Mouse (Mus musculus) embryonic facial prominence, embryonic 13.5 days (tissue): ENCODE measurements around the gene Pycr1. TPM values are rescaled to one million over a fixed set of nuclear protein-coding genes. Genes with fewer than 3 reads are reported as not detected.
"Not testable (repeated sequence)": the region's sequence is repeated elsewhere in the genome, so short reads cannot be mapped to it uniquely, and the experiment has no call there.

Source experiments
- ATAC-seq: fragments of 200-750 bp; cut with Nextera tagmentation; 2 replicates; pipeline ENCODE4 v1.8.0; 2017; ENCODE audit warnings: low read depth; ENCODE audit not compliant: insufficient number of reproducible peaks, insufficient read depth, low FRiP score, low TSS enrichment
- H3K27ac ChIP-seq: fragments of 300-500 bp; sonication (generic); 2 replicates; pipeline ENCODE4 v1.5.1; 2015; ENCODE audit warnings: moderate library complexity, mild to moderate bottlenecking, inconsistent platforms
- H3K27me3 ChIP-seq: fragments of 300-500 bp; sonication (generic); 2 replicates; pipeline ENCODE4 v1.6.1; 2015; ENCODE audit warnings: mild to moderate bottlenecking, inconsistent platforms
- H3K36me3 ChIP-seq: fragments of 300-500 bp; sonication (generic); 2 replicates; pipeline ENCODE4 v1.6.1; 2015; ENCODE audit warnings: mild to moderate bottlenecking, inconsistent platforms
- H3K4me1 ChIP-seq: fragments of 300-500 bp; sonication (generic); 2 replicates; pipeline ENCODE4 v1.6.1; 2015; ENCODE audit warnings: inconsistent platforms
- H3K4me2 ChIP-seq: fragments of 300-500 bp; sonication (generic); 2 replicates; pipeline ENCODE4 v1.6.1; 2015; ENCODE audit warnings: moderate library complexity, mild to moderate bottlenecking, inconsistent platforms
- H3K4me3 ChIP-seq: fragments of 300-500 bp; sonication (generic); 2 replicates; pipeline ENCODE4 v1.5.1; 2015; ENCODE audit warnings: mild to moderate bottlenecking, inconsistent platforms
- H3K9ac ChIP-seq: fragments of 300-500 bp; sonication (generic); 2 replicates; pipeline ENCODE4 v1.6.1; 2015; ENCODE audit warnings: mild to moderate bottlenecking, inconsistent platforms
- H3K9me3 ChIP-seq: fragments of 300-500 bp; sonication (generic); 2 replicates; pipeline ENCODE4 v1.6.1; 2016; ENCODE audit warnings: inconsistent platforms
- WGBS: fragments of 180-500 bp; shearing (Covaris S2); methylation state at CpG from one replicate; pipeline ENCODE4 v1.1.7; 2015; ENCODE audit warnings: mixed read lengths; 5-methylcytosine and 5-hydroxymethylcytosine counted together
- polyA plus RNA-seq: library from polyadenylated mRNA; unstranded; fragments of >200 nt; fragmentation: Nextera tagmentation; extraction: Ambion mirVana; gene quantifications from 2 replicates; pipeline ENCODE4 v1.2.1, GENCODE M21; 2015

Gene Pycr1
- 27.7 and 34.9 TPM in 2 replicates for polyA plus RNA-seq

- Histone ChIP-seq H3K9me3 (no peaks in the 10 kb centered on the region), H3K4me2 (peak within 1 kb of the TSS; percentile 94), H3K36me3 (no peaks in the 10 kb centered on the region), H3K4me1 (peaks cover 26% of the 10 kb centered on the region), H3K9ac (peak within 1 kb of the TSS; percentile 80), H3K27me3 (peaks cover 17% of the 10 kb centered on the region), H3K4me3 (peak within 1 kb of the TSS; percentile 52), H3K27ac (peak within 1 kb of the TSS; percentile 78)
- peak; percentile 98 for ATAC-seq
- under 1% methylated on average over 15 of the region's 15 CpGs for WGBS
Measured at GRCm38 (mm10) chr11:120643601-120643987, at the start of gene Pycr1. TSS of gene Pycr1 (minus strand) at chr11:120643769.

- no peak overlapping the region for H3K4me2 ChIP-seq
- H3K27me3 ChIP-seq: no peaks in the 10 kb centered on the region
- 94% methylated on average over 4 of the region's 4 CpGs for WGBS
- ATAC-seq: no peak
- no peaks in the 10 kb centered on the region for H3K9me3 ChIP-seq
- peaks cover 18% of the 10 kb centered on the region for H3K4me1 ChIP-seq
- H3K27ac ChIP-seq: no peak overlapping the region
- no peak overlapping the region for H3K4me3 ChIP-seq
- no peak overlapping the region for H3K9ac ChIP-seq
- peaks cover 81% of the 10 kb centered on the region for H3K36me3 ChIP-seq
Measured at GRCm38 (mm10) chr11:120692471-120693011, 49.0 kb upstream of the Pycr1 start.

- Histone ChIP-seq H3K4me1 (peaks cover 23% of the 10 kb centered on the region), H3K4me3 (no peak overlapping the region), H3K36me3 (peaks cover 79% of the 10 kb centered on the region), H3K9me3 (no peaks in the 10 kb centered on the region), H3K9ac (no peak overlapping the region), H3K27ac (no peak overlapping the region), H3K27me3 (no peaks in the 10 kb centered on the region), H3K4me2 (no peak overlapping the region)
- no peak for ATAC-seq
- WGBS: 77% methylated on average over 3 of the region's 3 CpGs
Measured at GRCm38 (mm10) chr11:120689365-120689764, 45.8 kb upstream of the Pycr1 start.

- H3K9ac ChIP-seq: peak overlapping the region; percentile 32; the same call in 1 of the 2 replicates
- whole genome bisulfite sequencing: 70% methylated on average over 20 of the region's 20 CpGs
- no peaks in the 10 kb centered on the region for H3K27me3 ChIP-seq
- no peak overlapping the region for H3K4me3 ChIP-seq
- peaks cover 74% of the 10 kb centered on the region for H3K36me3 ChIP-seq
- peak overlapping the region; percentile 22 for H3K4me2 ChIP-seq
- no peaks in the 10 kb centered on the region for H3K9me3 ChIP-seq
- ATAC-seq: no peak
- H3K27ac ChIP-seq: peak overlapping the region; percentile 89
- peaks cover 23% of the 10 kb centered on the region for H3K4me1 ChIP-seq
Measured at GRCm38 (mm10) chr11:120686650-120687272, 43.2 kb upstream of the Pycr1 start.

- Histone ChIP-seq H3K27me3 (no peaks in the 10 kb centered on the region), H3K4me2 (no peak overlapping the region), H3K4me3 (no peak overlapping the region), H3K27ac (no peak overlapping the region), H3K9ac (no peak overlapping the region), H3K9me3 (no peaks in the 10 kb centered on the region), H3K4me1 (peaks cover 23% of the 10 kb centered on the region), H3K36me3 (peaks cover 77% of the 10 kb centered on the region)
- WGBS: 81% methylated on average over 2 of the region's 2 CpGs
- ATAC-seq: no peak
Measured at GRCm38 (mm10) chr11:120684660-120685059, 41.1 kb upstream of the Pycr1 start.

GRCm38 (mm10) chr11:120684086-120684485 is 40.5 kb upstream of the Pycr1 start:
- Histone ChIP-seq H3K9me3 (no peaks in the 10 kb centered on the region), H3K36me3 (peaks cover 77% of the 10 kb centered on the region), H3K4me2 (no peak overlapping the region), H3K9ac (no peak overlapping the region), H3K27me3 (no peaks in the 10 kb centered on the region), H3K4me1 (peaks cover 23% of the 10 kb centered on the region), H3K27ac (no peak overlapping the region), H3K4me3 (no peak overlapping the region)
- ATAC-seq: no peak
- WGBS: 63% methylated on average over 2 of the region's 2 CpGs

GRCm38 (mm10) chr11:120683536-120683935 is 40.0 kb upstream of the Pycr1 start:
- ATAC-seq: no peak
- Histone ChIP-seq H3K27ac (no peak overlapping the region), H3K4me3 (no peak overlapping the region), H3K4me2 (no peak overlapping the region), H3K4me1 (peaks cover 23% of the 10 kb centered on the region), H3K27me3 (no peaks in the 10 kb centered on the region), H3K9ac (no peak overlapping the region), H3K36me3 (peaks cover 76% of the 10 kb centered on the region), H3K9me3 (no peaks in the 10 kb centered on the region)
- 89% methylated on average over 3 of the region's 3 CpGs for WGBS

- H3K9me3 ChIP-seq: no peaks in the 10 kb centered on the region
- H3K4me2 ChIP-seq: no peak overlapping the region
- H3K27ac ChIP-seq: no peak overlapping the region
- no peak overlapping the region for H3K9ac ChIP-seq
- ATAC-seq: no peak
- peaks cover 23% of the 10 kb centered on the region for H3K4me1 ChIP-seq
- WGBS: 91% methylated on average over 5 of the region's 5 CpGs
- H3K27me3 ChIP-seq: no peaks in the 10 kb centered on the region
- H3K36me3 ChIP-seq: peaks cover 76% of the 10 kb centered on the region
- H3K4me3 ChIP-seq: no peak overlapping the region
Measured at GRCm38 (mm10) chr11:120682683-120683082, 39.1 kb upstream of the Pycr1 start.

- 0 out of 2 replicates have a peak, but pooled peaks cover 5% of the 10 kb centered on the region for H3K4me1 ChIP-seq
- peaks cover 72% of the 10 kb centered on the region for H3K36me3 ChIP-seq
- H3K9me3 ChIP-seq: no peaks in the 10 kb centered on the region
- H3K4me2 ChIP-seq: no peak overlapping the region
- no peak overlapping the region for H3K9ac ChIP-seq
- H3K27me3 ChIP-seq: no peaks in the 10 kb centered on the region
- WGBS: 79% methylated on average over 3 of the region's 3 CpGs
- no peak for ATAC-seq
- no peak overlapping the region for H3K27ac ChIP-seq
- H3K4me3 ChIP-seq: no peak overlapping the region
Measured at GRCm38 (mm10) chr11:120679909-120680308, 36.3 kb upstream of the Pycr1 start.

- H3K9ac ChIP-seq: no peak overlapping the region
- ATAC-seq: no peak
- no peaks in the 10 kb centered on the region for H3K9me3 ChIP-seq
- WGBS: 90% methylated on average over 4 of the region's 4 CpGs
- H3K27ac ChIP-seq: no peak overlapping the region
- H3K27me3 ChIP-seq: no peaks in the 10 kb centered on the region
- peaks cover 13% of the 10 kb centered on the region for H3K4me1 ChIP-seq
- no peak overlapping the region for H3K4me3 ChIP-seq
- H3K36me3 ChIP-seq: peaks cover 53% of the 10 kb centered on the region
- H3K4me2 ChIP-seq: no peak overlapping the region
Measured at GRCm38 (mm10) chr11:120676951-120677350, 33.4 kb upstream of the Pycr1 start.

- ATAC-seq, H3K9ac ChIP-seq, H3K4me2 ChIP-seq, H3K27me3 ChIP-seq, H3K4me3 ChIP-seq, H3K27ac ChIP-seq, H3K9me3 ChIP-seq: not testable (repeated sequence)
- WGBS: 86% methylated on average over 5 of the region's 5 CpGs
- H3K4me1 ChIP-seq: peaks cover 13% of the 10 kb centered on the region
- H3K36me3 ChIP-seq: peaks cover 47% of the 10 kb centered on the region
Measured at GRCm38 (mm10) chr11:120675875-120676274, 32.3 kb upstream of the Pycr1 start.

- peak overlapping the region; percentile 87 for H3K4me2 ChIP-seq
- 44% methylated on average over 12 of the region's 12 CpGs for WGBS
- H3K9me3 ChIP-seq: no peaks in the 10 kb centered on the region
- no peak for ATAC-seq
- peak overlapping the region; percentile 74 for H3K4me3 ChIP-seq
- peak overlapping the region; percentile 85 for H3K9ac ChIP-seq
- peaks cover 13% of the 10 kb centered on the region for H3K4me1 ChIP-seq
- peak overlapping the region; percentile 91 for H3K27ac ChIP-seq
- H3K36me3 ChIP-seq: peaks cover 25% of the 10 kb centered on the region
- H3K27me3 ChIP-seq: no peaks in the 10 kb centered on the region
Measured at GRCm38 (mm10) chr11:120673594-120674122, 30.1 kb upstream of the Pycr1 start.
